Mouse (Mus musculus) adrenal gland, adult 18-20 months (tissue): Measurements from ENCODE around the gene Cfap99. TPM values are rescaled to one million over a fixed set of nuclear protein-coding genes. Genes with fewer than 3 reads are reported as not detected.

Experiments used
- DNase-seq, 2 experiments: peaks; one replicate each; pipeline ENCODE4 v3.0.0; 2021 to 2022; ENCODE audit warnings: low spot score in 2 of 2
- long read RNA-seq, 2 experiments: library from polyadenylated mRNA; stranded (forward); transcript quantifications; one replicate each; pipeline ENCODE4 v2.0.0; 2021
- total RNA-seq, 2 experiments: library from RNA; stranded (reverse); gene quantifications; 1 replicate in 1 of 2; 2 replicates in 1 of 2; pipeline ENCODE4 v1.2.3; 2021

The Cfap99 gene
- not detected for total RNA-seq
- long read RNA-seq, experiment 1 = 0 reads
- long read RNA-seq, experiment 2 = 0 reads

DNA sequence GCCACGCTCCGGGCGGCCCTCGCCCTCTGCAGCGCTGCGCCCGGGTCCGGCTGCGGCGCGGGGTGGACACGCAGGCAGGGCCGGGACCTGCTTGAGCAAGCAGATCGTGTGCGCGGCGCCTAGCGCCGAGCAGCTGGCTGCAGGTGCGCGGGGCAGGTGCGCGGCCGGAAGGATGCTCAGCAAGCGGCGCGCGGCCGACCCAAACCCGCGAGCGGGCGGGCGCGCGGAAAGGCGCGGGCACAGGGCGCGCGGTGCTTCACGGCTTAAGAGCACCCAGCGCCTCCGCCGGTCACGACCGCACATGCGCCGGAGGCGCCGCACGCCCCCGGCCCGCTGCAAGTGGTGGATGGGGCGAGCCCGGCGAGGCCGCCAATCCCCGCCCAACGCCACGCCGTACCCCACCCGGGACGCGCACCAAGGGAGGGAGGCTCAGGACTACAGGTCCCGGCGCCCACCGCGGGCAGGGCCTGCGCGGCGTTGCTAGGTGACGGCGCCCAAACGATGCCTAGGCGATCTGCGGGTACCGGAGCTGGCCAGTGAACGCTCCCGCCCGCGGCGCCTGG lies at the start of gene Cfap99, which contains the start of gene Zfyve28:
Gene Cfap99, plus strand, starts transcription at position 447 of the 563 bp plus-strand sequence.
Gene Zfyve28, minus strand, starts transcription at position 296 of the 563 bp plus-strand sequence.
- DNase-seq = peak; percentile 42 to 54

DNA sequence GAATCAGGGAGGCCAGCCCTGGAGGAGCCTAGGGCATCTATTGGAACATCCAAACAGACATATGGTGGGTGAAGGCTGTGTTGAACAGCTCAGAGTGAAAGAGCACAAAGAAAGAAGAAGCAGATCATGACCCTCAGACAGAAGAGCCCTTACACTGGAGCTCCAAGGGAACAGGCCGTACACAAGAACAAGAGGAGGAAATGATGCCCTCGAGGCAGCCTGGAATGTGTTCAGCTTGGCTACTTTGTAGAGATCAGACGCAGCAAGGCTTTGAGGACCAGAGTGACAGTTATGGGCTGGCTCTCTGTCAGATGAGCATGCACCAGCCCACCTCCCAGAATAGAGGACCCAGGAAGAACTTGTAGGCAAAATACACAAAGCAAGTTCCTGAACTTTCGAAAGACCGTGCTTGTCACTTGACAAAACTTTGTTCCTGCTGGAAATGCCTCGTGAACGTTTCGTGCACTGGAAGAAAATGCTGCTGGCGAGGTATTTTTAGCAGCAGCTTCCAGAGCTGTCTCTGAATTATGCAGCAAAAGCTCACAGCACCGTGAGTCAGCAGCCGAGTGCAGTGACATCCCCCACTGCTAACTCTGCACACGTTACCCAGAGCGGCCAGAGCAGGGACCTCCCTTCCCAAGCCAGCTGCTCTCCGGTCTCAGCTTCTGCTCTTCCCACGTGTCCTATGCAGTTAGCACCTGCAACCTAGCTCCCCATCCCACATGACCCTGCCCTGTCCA lies 46.0 kb upstream of the Cfap99 start:
- peak; percentile 34 to 35 for DNase-seq

DNA sequence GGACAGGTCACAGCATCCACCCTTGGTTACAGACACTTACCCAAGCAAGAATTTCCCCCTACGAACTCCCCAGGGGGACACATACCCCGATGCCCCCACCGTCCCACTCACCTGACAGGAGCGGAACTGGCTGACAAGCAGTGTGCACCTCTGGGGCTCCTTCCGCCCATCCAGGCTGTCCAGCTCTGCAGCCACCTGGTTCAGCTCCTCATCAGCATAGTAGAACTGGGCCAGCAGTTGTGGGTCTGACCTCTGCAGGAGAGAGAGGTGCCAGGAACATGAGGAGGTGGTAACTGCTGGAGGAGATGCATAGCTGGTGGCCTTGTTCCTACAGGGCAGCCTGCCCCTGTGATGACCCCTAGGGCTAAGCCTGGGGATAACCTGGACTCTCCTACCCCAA lies 45.3 kb upstream of the Cfap99 start:
- DNase-seq = no peak

- DNase-seq = no peak
These were observed 42.0 kb upstream of the Cfap99 start for GRCm38 (mm10) chr5:34246443-34246842.

GRCm38 (mm10) chr5:34249132-34249531 lies 39.3 kb upstream of the Cfap99 start:
- DNase-seq = no peak

- DNase-seq = no peak
These were observed 38.3 kb upstream of the Cfap99 start for GRCm38 (mm10) chr5:34250090-34250489.

GRCm38 (mm10) chr5:34251794-34252193 lies 36.6 kb upstream of the Cfap99 start:
- peak in 1 of 2 experiments; percentile 18 for DNase-seq

GRCm38 (mm10) chr5:34252307-34252966 lies 36.0 kb upstream of the Cfap99 start:
- no peak for DNase-seq

- no peak for DNase-seq
These were observed 35.4 kb upstream of the Cfap99 start for GRCm38 (mm10) chr5:34252967-34253519.

DNA sequence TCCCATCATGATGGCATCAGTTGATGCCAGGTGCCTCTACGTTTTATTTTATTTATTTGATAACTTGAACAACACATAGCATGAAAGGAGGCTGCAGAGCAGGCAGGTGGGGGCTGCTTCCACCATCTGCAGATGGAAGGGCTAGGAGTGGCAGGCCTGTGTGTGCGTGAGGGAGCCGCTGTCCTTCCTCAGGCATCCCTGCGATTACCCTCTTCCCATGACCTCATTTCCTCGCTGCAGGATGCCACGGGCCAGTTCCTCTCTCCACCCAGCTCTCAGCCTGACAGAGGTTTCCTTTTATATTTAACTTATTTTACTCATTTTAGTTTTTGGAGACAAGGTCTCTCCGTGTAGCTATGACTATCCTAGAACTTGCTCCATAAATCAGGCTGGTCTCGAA lies 34.1 kb upstream of the Cfap99 start:
- no peak for DNase-seq

DNA sequence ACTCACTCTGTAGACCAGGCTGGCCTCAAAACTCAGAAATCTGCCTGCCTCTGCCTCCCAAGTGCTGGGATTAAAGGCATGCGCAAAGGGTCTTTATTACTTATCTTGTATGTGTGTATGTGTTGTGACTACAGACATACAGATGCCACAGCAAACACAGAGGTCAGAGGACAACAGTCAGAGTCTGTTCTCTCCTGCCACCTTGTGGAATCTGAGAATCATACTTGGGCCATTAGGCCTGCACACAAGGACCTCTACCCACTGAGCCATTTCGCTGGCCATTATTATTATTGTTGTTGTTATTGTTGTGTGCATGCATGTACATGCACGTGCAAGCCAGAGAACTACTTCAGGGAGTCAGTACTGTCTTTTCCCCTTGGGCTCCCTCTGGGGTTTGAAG lies 33.2 kb upstream of the Cfap99 start:
- DNase-seq = no peak

- DNase-seq = no peak
These were observed 29.1 kb upstream of the Cfap99 start for GRCm38 (mm10) chr5:34259172-34259816.

DNA sequence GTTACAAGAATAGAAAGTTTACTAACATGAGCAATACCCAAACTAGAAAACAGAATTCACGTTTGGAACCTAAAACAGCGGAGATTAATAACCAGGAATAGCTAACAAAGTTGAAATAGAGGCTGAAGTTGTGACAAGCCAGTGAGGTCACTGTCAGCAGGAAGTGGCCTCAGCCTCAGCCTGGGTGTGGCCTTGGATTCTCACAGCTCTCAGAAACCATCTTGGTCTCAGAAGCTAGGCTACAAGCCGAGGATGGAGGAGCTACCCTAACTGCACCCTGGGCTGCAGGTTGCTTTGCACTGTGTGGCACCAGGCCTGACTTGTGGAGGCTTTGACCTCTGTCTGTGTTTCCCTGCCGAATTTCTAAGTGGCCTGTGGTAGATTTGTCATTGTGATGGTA lies 22.3 kb upstream of the Cfap99 start:
- DNase-seq = no peak

DNA sequence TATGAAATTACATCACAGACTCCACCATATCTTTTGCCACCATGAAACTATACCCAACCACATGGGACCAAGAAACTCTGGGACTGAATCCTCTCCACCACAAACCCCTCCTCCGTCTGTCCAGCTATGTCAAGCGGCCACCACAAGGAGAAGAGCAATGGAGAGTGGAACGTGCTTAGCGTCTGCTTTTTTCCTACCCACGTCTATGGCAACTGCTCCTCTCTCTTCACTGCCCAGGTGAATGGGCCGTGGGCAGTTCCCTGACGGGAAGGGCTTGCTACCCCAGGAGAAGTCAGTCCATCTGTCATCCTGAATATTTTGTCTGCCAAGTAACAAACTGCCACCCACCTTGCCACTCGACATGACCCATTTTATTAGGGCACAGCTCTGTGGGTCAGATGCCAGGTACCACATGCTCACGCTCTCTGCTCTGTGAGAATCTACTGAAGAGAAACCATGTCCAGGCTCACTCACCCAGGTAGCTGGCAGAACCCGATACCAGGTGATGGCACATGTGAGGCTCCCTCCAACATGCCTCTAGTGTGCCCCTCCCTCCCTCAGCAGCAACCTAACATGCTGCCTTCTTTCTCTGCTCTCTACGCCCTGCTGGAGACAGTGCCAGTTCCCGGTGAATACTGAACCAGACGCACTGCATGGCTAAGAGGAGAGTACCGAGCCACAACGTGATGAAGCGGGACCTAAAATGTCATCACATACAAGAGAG lies 19.0 kb upstream of the Cfap99 start:
- DNase-seq = no peak

GRCm38 (mm10) chr5:34269921-34270465 lies 18.4 kb upstream of the Cfap99 start:
- no peak for DNase-seq

DNA sequence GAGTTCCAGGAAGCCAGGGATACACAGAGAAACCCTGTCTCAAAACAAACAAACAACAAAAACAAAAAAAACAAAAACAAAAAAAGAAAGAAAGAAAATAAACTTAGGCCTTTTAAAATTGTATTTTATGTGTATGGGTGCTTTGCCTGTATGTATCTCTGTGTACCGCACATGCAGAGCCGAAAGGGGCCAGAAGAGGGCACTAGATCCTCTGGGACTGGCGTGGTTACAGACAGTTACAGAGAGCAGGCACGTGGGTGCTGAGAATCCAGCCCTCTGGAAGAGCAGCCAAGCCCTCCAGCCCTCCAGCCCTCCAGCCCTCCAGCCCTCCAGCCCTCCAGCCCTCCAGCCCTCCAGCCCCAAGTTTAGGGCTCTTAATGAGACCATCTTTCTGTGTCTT lies 16.7 kb upstream of the Cfap99 start:
- DNase-seq = peak in 1 of 2 experiments; percentile 47

DNA sequence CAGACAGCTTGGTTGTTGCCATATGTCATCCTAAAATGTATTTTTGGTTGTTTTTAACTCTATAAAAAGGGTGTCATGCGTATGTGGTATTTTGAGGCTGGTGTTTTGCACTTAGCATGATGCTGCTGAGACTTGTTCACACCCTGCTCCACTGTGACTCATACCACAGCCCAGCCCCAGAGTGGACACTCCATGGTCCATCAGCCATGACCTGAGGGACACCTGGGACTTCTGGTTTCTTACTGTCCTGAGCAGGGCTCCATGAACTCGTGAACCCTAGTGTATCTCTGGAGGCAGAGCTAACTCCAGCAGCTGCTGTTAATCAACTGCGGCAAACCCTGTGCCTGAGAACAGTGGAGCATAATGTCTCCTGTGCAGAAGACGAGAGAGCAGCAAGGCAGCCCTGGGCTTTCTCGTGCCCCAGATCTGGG lies 15.1 kb upstream of the Cfap99 start:
- DNase-seq = no peak

- DNase-seq = no peak
These were observed 14.1 kb upstream of the Cfap99 start for GRCm38 (mm10) chr5:34274268-34274667.

DNA sequence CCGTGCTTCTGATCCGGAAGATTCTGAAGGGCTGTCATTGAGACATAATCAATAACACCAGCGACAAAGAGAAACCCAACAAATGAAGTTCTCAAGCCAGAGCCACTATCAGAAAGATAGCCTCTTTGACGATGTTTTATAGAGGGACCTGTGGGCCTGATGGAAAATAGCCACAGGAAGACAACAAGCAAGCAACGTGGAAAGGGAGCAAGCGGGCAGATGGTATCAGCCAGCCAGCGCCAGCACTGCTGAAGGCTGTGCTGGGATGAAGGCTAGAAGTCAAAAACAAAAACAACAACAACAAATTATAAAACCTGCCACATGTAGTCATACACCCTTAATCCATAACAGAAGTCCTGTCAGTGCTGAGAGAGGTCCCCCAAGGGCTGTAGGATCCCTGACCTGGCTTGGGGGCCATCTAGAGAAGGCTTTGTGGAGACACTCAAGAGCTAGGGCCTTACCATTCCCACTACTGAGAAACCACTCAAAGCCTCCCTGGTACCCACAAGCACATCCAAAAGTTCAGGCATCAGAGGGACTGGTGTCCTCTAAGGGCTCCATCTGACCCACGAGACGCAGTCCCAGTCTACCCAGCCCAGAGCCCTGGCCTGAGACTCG lies 13.6 kb upstream of the Cfap99 start:
- DNase-seq = no peak

GRCm38 (mm10) chr5:34276191-34276590 lies 12.2 kb upstream of the Cfap99 start:
- no peak for DNase-seq
